Mouse (Mus musculus) embryonic facial prominence, embryonic 12.5 days (tissue): ENCODE measurements around the gene Fggy. TPM values are rescaled to one million over a fixed set of nuclear protein-coding genes. Genes with fewer than 3 reads are reported as not detected.
A peak's percentile ranks its signal among the peaks of the same experiment; 100 is the strongest.

ENCODE experiments used
- ATAC-seq: fragments of 200-750 bp; cut with Nextera tagmentation; 2 replicates; pipeline ENCODE4 v1.8.0; 2017; ENCODE audit not compliant: insufficient number of reproducible peaks, insufficient read depth, low FRiP score, low TSS enrichment
- H3K27ac ChIP-seq: fragments of 300-500 bp; sonication (generic); 2 replicates; pipeline ENCODE4 v1.5.1; 2016; ENCODE audit warnings: mild to moderate bottlenecking
- H3K27me3 ChIP-seq: fragments of 300-500 bp; sonication (generic); 2 replicates; pipeline ENCODE4 v1.6.1; 2016; ENCODE audit warnings: mild to moderate bottlenecking, moderate library complexity
- H3K36me3 ChIP-seq: fragments of 300-500 bp; sonication (generic); 2 replicates; pipeline ENCODE4 v1.6.1; 2016; ENCODE audit warnings: mild to moderate bottlenecking
- H3K4me1 ChIP-seq: fragments of 300-500 bp; sonication (generic); 2 replicates; pipeline ENCODE4 v1.6.1; 2016
- H3K4me2 ChIP-seq: fragments of 300-500 bp; sonication (generic); replicated peaks from 2 replicates; pipeline ENCODE4 v1.6.1; 2016; ENCODE audit warnings: mild to moderate bottlenecking, moderate library complexity
- H3K4me3 ChIP-seq: fragments of 300-500 bp; sonication (generic); 2 replicates; pipeline ENCODE4 v1.5.1; 2016; ENCODE audit warnings: mild to moderate bottlenecking
- H3K9ac ChIP-seq: fragments of 300-500 bp; sonication (generic); 2 replicates; pipeline ENCODE4 v1.6.1; 2016; ENCODE audit warnings: mild to moderate bottlenecking, moderate library complexity
- H3K9me3 ChIP-seq: fragments of 300-500 bp; sonication (generic); 2 replicates; pipeline ENCODE4 v1.6.1; 2016; ENCODE audit warnings: mild to moderate bottlenecking, moderate library complexity
- WGBS: fragments of 180-500 bp; shearing (Covaris S2); methylation state at CpG from one replicate; pipeline ENCODE4 v1.1.7; 2016; 5-methylcytosine and 5-hydroxymethylcytosine counted together
- polyA plus RNA-seq: library from polyadenylated mRNA; unstranded; fragments of >200 nt; fragmentation: Nextera tagmentation; extraction: Ambion mirVana; gene quantifications from 2 replicates; pipeline ENCODE4 v1.2.1, GENCODE M21; 2016

Gene Fggy
- polyA plus RNA-seq, 1 experiment from 2014 or later: 9.4 TPM

DNA sequence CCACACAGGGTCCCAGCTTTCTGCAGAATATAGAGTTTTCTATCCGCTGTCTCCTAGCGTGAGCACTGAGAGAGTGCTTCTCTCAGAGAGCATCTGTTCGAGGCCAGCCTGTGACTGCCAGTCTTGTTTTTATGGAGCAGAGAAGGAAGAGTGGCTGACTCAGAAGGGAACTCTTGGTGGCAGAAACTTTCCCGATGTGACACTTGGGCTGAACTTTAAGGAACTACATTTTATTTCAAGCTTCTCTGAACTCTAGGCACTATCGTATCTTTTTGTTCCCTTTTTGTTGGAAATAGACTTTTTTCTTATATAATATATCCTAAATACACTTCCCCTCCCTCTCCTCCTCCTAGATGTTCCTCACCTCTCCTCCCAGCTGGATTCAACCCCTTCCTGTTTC lies 213.2 kb downstream of the Fggy start:
- Histone ChIP-seq H3K9ac (no peak overlapping the region), H3K27ac (no peak overlapping the region), H3K4me3 (no peak overlapping the region), H3K4me1 (0 out of 2 replicates have a peak, but pooled peaks cover 6% of the 10 kb centered on the region), H3K36me3 (no peaks in the 10 kb centered on the region), H3K27me3 (no peaks in the 10 kb centered on the region), H3K4me2 (no peak overlapping the region), H3K9me3 (no peaks in the 10 kb centered on the region)
- ATAC-seq: no peak
- WGBS: 82% methylated on average over 5 of the region's 5 CpGs

DNA sequence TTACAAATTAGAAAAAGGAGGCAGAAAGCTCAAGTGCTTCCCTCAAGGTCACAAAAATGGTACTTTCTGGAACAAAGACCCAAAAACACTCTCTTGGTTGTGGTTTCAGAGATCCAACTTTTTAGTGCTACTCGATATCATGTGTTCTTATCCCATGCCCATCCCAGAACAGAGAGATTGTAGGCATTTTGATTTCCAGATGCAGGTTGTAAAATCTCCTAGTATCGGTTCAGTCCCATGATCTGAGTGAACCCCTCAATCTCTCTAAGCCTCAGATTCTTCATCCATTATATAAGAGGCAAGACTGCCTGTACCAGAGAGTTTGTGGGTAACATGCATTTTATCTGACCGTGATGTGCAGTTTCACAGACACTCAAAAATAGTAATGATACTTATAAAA lies 214.2 kb downstream of the Fggy start:
- Histone ChIP-seq H3K27ac (no peak overlapping the region), H3K4me3 (no peak overlapping the region), H3K27me3 (no peaks in the 10 kb centered on the region), H3K36me3 (no peaks in the 10 kb centered on the region), H3K4me1 (0 out of 2 replicates have a peak, but pooled peaks cover 6% of the 10 kb centered on the region), H3K9me3 (no peaks in the 10 kb centered on the region), H3K9ac (no peak overlapping the region), H3K4me2 (no peak overlapping the region)
- WGBS: 84% methylated on average over 3 of the region's 3 CpGs
- no peak for ATAC-seq

DNA sequence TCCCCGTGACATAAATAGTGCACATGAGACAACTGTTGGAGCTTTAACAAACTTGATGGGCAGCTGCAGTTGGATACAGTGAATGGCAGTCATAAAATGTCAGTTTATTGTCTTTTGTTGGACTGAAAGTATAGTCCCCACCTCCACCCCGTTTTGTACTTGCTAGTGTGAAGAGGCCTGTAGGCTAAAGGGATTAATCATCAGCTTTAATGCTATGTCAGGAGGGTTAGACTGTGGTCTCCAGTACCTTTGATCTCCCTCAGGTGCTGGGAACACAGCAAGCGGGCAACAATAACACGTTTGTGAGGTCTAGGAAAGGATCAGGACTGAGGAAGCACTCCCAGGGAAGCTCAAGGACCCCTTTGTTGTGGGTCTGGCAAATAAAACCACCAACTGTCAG lies 214.6 kb downstream of the Fggy start:
- H3K4me1 ChIP-seq: peaks cover 6% of the 10 kb centered on the region; the same call in 1 of the 2 replicates
- H3K9me3 ChIP-seq: no peaks in the 10 kb centered on the region
- ATAC-seq: no peak
- no peaks in the 10 kb centered on the region for H3K36me3 ChIP-seq
- no peak overlapping the region for H3K4me2 ChIP-seq
- H3K4me3 ChIP-seq: no peak overlapping the region
- H3K9ac ChIP-seq: no peak overlapping the region
- WGBS: 29% methylated on average over 4 of the region's 4 CpGs
- H3K27ac ChIP-seq: no peak overlapping the region
- H3K27me3 ChIP-seq: no peaks in the 10 kb centered on the region

DNA sequence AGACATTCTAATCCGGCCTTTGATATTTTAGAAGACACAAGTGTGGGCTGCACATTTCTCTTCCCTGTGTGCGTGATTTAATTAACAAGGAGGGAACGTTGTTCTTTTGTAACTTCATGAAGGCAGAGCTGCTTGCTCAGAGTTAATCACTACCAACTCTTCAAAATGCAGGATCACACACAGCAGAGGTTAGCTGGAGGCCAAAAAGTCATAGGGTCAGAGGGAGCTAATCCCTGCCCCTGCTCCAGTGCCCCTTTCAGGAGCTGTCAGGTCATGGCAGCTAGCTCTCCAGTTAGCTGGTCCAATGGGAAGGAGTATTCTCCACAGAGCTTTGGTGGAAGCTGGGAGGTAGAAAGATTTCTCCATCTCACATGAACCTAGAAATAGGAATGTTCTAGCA lies 215.4 kb downstream of the Fggy start:
- 20% methylated on average over 3 of the region's 3 CpGs for WGBS
- Histone ChIP-seq H3K36me3 (no peaks in the 10 kb centered on the region), H3K27ac (no peak overlapping the region), H3K9ac (no peak overlapping the region), H3K4me1 (peaks cover 12% of the 10 kb centered on the region), H3K4me2 (no peak overlapping the region), H3K27me3 (no peaks in the 10 kb centered on the region), H3K9me3 (no peaks in the 10 kb centered on the region), H3K4me3 (no peak overlapping the region)
- ATAC-seq: no peak

DNA sequence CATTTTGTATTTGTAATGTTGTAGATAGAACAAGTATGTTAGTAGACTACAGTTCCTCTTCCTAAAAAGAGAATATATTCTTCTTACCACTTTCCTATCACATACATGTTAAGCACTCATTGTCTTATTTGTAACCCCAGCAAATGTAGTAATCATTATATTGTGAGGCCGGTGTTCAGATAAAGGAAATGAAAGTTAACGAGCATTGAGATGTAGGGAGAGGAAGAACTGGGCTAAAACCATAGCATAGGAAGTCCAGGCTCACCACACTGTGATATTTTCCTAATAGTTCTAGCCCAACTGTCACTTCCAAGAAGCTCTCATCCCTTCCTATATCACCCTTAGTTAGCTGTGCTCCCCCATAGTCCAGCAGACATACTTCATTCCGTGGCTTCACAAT lies 218.3 kb downstream of the Fggy start:
- no peaks in the 10 kb centered on the region for H3K9me3 ChIP-seq
- no peaks in the 10 kb centered on the region for H3K27me3 ChIP-seq
- H3K4me1 ChIP-seq: peaks cover 19% of the 10 kb centered on the region
- H3K9ac ChIP-seq: no peak overlapping the region
- ATAC-seq: no peak
- H3K36me3 ChIP-seq: no peaks in the 10 kb centered on the region
- no peak overlapping the region for H3K4me3 ChIP-seq
- WGBS: 84% methylated on average over 3 of the region's 3 CpGs
- no peak overlapping the region for H3K4me2 ChIP-seq
- H3K27ac ChIP-seq: no peak overlapping the region

DNA sequence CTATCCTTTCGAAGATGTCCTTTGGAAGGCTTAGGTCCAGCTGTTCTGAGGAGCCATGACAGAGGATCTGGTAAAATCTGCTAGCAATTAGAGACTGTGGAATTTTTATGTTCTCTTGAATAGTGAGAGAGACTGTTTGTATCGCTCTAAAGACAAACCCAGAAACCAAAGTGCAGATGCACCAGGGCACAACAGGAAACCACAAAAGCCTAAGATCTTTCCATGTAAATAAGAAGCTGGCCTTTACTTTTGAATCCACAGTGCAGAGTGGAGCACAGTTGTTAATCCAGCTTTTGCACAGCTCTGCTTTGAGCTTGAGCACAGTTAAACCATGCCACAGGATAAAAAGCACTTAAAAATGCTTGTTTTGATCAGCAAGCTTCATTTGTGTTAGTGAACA lies 220.5 kb downstream of the Fggy start:
- Histone ChIP-seq H3K27me3 (no peaks in the 10 kb centered on the region), H3K4me1 (peaks cover 13% of the 10 kb centered on the region), H3K9me3 (no peaks in the 10 kb centered on the region), H3K4me3 (no peak overlapping the region), H3K9ac (no peak overlapping the region), H3K27ac (no peak overlapping the region), H3K4me2 (no peak overlapping the region), H3K36me3 (no peaks in the 10 kb centered on the region)
- ATAC-seq: no peak
- 25% methylated on average over 2 of the region's 2 CpGs for WGBS

DNA sequence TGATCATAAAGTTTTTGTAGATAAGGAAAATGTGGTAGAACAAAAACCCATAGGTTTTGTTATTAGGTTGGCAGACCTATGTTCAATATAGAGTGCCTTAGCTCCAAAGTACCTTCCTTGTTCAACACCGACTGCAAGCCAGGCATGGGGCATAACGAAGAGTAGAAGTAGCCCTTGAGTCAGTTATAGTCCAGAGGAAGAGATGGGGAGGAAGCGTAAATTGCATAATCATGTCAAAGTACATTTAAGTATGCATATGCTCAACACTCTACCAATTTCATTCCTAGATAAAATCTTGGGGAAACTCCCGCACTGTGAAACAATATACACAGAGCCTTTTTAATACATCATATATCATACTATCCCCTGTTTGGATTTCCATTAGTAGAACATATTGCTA lies 221.2 kb downstream of the Fggy start:
- Histone ChIP-seq H3K27ac (no peak overlapping the region), H3K9me3 (no peaks in the 10 kb centered on the region), H3K9ac (no peak overlapping the region), H3K36me3 (no peaks in the 10 kb centered on the region), H3K4me2 (no peak overlapping the region), H3K27me3 (no peaks in the 10 kb centered on the region), H3K4me1 (peaks cover 13% of the 10 kb centered on the region), H3K4me3 (no peak overlapping the region)
- ATAC-seq: no peak
- 93% methylated on average over 4 of the region's 4 CpGs for WGBS

DNA sequence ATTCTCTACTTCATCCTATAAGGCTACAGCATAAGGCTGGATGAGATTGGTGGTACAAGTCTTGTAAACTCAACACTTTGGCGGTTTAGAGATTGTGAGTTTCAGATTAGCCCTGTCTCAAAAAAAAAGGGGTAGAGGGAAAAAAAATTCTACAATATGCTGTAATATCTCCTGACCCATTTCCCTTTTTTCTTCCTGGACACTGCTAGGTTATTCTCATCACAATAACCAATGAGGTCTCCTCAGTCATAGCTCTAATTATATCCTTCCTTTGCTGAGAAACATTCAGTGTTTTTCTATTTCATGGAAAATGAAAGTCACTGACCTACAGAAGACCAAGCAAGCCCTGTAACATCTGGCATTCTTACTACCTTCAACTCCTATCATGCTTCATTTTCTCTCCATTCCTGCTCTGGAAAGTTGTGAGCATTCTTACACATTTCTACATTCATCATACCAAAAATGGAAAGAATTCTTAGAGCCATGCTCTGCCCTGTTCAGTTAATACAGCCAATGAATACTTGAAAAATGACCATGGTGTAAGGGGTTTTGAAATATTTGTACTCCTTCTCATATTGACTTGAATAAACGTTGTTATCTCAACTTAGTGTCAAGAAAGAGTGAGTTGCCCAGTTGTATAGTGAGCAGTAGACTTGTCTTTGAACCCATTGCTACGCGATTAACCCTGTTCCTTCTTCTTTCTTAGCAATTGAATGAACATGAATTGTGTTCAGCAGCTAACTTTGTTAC lies 227.0 kb downstream of the Fggy start:
- H3K27me3 ChIP-seq: no peaks in the 10 kb centered on the region
- H3K4me1 ChIP-seq: 0 out of 2 replicates have a peak, but pooled peaks cover 10% of the 10 kb centered on the region
- WGBS: 89% methylated on average over 4 of the region's 4 CpGs
- H3K27ac ChIP-seq: no peak overlapping the region
- ATAC-seq: no peak
- H3K9ac ChIP-seq: no peak overlapping the region
- H3K36me3 ChIP-seq: no peaks in the 10 kb centered on the region
- no peaks in the 10 kb centered on the region for H3K9me3 ChIP-seq
- H3K4me3 ChIP-seq: no peak overlapping the region
- no peak overlapping the region for H3K4me2 ChIP-seq

DNA sequence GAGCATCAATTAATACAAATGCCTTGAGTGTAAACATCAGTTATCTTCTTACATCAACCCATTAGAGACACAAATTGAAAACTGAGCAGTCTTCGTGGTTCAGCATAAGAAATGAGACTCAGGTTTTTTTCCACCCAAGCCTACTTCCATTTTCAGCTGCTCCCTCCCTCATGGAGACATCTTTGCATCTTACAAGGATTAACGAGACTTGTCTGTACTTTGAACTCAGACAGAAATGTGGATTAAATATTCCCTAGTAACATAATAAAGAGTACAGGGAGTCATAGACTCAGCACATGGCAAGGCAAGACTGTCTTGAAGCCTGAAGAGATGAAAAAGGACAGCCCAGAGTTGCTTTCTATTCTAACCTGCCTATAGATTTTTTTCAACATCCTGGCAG lies 230.3 kb downstream of the Fggy start:
- 46% methylated on average over 2 of the region's 2 CpGs for WGBS
- Histone ChIP-seq H3K36me3 (no peaks in the 10 kb centered on the region), H3K27me3 (no peaks in the 10 kb centered on the region), H3K4me3 (no peak overlapping the region), H3K27ac (no peak overlapping the region), H3K4me1 (peaks cover 21% of the 10 kb centered on the region), H3K4me2 (no peak overlapping the region), H3K9me3 (no peaks in the 10 kb centered on the region), H3K9ac (no peak overlapping the region)
- no peak for ATAC-seq

DNA sequence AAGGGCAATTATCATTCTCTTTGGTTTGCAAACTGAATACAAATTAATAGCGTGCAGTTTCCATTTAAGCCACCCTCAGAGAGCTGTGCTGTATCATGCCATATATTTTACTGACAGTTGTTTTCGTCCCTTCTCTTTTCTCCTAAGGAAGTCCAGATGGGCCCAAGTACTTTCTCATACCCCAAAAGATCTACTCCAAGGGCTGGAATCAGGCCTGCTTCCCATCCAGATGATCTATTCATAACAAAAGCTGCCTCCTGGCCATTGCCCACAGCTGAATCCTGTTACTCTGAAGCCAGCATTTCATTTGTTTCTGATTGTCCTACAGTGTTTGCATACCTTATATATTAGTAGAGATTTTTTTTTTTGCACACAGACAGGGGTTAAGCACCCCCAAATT lies 231.6 kb downstream of the Fggy start:
- Histone ChIP-seq H3K9ac (no peak overlapping the region), H3K4me1 (peaks cover 21% of the 10 kb centered on the region), H3K36me3 (no peaks in the 10 kb centered on the region), H3K27me3 (no peaks in the 10 kb centered on the region), H3K4me3 (no peak overlapping the region), H3K4me2 (no peak overlapping the region), H3K9me3 (no peaks in the 10 kb centered on the region), H3K27ac (no peak overlapping the region)
- no peak for ATAC-seq
- WGBS: 36% methylated on average over 2 of the region's 2 CpGs

DNA sequence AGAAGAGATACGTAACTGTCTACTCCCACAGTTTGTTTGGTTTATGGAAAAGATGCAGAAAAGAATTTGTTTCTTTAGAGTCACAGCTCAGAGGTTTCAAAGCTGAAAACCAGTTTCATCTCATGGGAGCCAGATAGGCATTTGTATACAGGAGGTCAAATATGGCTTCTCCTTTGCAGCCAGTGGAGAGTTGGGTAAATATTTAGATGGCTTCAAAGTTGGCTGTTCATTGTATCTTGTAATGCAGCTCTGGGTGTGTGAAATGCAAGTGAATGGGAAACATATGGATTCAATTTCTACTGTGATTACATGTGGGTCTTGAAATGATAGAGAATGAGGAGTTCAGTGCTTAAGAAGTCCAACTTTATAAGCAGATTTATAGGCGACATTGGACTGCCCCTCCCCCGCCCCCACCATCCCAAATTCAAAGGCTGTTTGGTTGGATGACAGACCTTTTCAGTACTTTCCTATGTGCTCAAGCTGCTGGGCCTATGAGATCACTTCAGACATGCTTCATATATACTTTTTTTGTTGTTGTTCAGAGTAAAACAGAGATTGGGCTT lies 234.7 kb downstream of the Fggy start:
- Histone ChIP-seq H3K27me3 (no peaks in the 10 kb centered on the region), H3K27ac (peak overlapping the region; percentile 12; the same call in 1 of the 2 replicates), H3K4me3 (no peak overlapping the region), H3K36me3 (no peaks in the 10 kb centered on the region), H3K4me2 (no peak overlapping the region), H3K9ac (no peak overlapping the region), H3K9me3 (no peaks in the 10 kb centered on the region), H3K4me1 (peaks cover 26% of the 10 kb centered on the region)
- ATAC-seq: no peak
- 52% methylated on average over 3 of the region's 3 CpGs for WGBS

DNA sequence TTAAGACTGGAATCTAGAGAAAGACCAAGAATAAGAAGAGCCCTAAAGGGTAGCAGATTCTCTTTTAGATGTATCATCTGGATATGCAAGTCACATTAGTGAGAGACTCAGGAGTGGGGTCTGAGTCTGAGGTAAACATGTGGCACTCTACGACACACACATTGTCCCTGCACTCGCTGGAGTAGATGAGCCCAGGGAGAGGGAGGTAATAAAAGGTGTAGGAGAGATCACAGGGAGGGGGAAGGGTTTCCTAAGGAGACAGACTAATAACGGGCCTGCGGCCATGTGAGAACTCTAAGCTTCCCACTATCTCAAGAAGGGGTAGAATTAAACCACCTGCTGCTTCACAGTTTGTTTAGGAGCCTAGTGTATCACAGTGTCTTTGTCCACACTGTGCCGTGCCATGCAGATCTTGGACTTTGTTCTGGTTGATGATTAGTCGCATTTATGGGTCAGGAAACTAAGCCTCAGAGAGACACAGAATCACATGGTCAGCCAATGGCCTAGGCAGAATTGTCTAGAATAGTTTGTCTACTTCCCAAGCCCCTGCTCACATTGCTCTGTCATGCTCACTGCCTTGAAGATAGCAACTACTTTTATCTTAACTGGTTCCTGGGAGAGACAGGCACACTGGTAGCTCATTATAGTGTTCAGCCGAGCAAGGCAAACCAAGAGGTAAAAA lies 236.5 kb downstream of the Fggy start:
- no peak for ATAC-seq
- no peaks in the 10 kb centered on the region for H3K27me3 ChIP-seq
- H3K36me3 ChIP-seq: no peaks in the 10 kb centered on the region
- H3K4me2 ChIP-seq: no peak overlapping the region
- H3K27ac ChIP-seq: no peak overlapping the region
- no peaks in the 10 kb centered on the region for H3K9me3 ChIP-seq
- H3K4me3 ChIP-seq: no peak overlapping the region
- H3K9ac ChIP-seq: no peak overlapping the region
- WGBS: 67% methylated on average over 7 of the region's 7 CpGs
- peaks cover 20% of the 10 kb centered on the region for H3K4me1 ChIP-seq
